Mouse (Mus musculus) thymus, postnatal 10 days (tissue): ENCODE results near the gene Cdrt4.

ENCODE experiments used
- DNase-seq, 2 experiments: peaks; one replicate each; pipeline ENCODE4 v3.0.0; 2021; ENCODE audit warnings: low spot score in 2 of 2

Gene Cdrt4

DNA sequence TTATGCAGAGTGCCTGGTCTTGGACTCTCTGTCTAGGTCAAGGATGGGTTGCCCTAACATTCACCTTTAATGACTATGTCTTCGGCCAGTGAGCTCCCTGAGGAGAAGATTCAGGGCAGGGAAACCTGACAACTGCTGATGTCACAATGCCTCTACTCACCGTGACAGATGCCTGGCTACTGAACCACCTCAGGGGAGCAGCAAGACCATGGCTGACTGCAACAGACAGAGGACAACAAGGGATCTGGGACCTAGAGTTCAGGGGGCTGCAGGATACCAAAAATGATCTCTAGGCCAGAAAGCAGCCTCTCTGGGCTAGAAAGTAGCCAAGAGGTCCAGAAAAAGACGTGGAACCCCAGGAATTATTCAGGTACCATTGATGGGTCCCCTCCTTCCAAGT, at the start of gene Cdrt4:
Gene Cdrt4, plus strand, starts transcription at position 182 of the 400 bp plus-strand sequence.
- DNase-seq = no peak

DNA sequence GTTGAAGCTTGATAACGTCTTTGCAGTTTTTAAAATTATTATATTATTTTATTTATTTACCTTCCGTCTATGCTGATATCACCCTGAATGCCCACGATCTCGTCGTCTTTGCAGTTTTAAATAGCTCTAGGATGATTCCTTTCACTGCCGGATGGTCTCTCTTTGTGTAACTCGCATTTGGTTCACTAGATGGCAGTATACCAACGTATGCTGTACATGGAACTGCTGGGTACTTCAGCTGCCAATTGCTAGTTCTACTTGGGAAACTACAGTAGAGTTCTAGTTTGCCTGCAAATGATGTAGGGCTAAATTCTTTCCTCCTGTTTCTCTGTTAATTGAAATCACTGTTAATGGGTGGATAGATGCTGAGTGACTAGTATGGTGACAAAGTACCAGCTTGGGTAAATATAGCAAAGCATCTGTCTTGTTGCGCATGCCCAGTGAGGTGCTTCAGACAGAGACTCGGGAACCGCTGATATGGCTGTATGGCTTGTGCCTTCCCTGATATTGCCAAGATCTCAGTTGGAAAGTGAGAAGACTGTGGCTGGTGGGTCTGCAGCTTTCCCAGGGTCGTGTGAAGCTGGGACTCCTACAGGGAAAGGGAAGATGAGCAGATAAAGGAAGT, 49.2 kb upstream of the Cdrt4 start:
- peak in 1 of 2 experiments; percentile 68 for DNase-seq

DNA sequence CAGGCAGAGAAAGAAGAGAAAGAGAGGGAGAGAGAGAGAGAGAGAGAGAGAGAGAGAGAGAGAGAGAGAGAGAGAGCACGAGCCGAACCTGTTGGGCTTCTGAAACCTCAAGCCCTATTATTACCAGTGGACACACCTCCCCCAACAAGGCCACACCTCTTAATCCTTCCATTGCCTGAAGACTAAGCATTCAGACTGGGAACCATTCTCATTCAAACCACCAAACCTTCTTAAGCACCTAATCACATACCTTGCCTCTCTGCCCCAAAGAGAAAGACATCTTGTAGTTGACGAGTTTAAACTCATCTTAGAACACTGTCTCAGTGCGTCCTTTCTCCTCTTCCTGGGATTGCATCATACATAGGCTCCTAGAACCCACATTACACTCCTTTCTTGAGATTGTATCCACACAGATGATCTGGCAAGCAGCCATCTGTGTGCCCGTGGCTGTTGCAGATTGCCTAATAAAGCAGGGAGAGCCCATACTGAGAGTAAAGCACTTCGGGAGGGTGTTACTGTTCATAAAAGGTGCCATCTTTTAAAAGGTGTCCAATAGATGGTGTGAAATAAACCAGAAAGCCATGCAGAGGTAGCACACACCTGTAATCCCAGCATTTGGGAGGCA, 47.0 kb upstream of the Cdrt4 start:
- DNase-seq = no peak

DNA sequence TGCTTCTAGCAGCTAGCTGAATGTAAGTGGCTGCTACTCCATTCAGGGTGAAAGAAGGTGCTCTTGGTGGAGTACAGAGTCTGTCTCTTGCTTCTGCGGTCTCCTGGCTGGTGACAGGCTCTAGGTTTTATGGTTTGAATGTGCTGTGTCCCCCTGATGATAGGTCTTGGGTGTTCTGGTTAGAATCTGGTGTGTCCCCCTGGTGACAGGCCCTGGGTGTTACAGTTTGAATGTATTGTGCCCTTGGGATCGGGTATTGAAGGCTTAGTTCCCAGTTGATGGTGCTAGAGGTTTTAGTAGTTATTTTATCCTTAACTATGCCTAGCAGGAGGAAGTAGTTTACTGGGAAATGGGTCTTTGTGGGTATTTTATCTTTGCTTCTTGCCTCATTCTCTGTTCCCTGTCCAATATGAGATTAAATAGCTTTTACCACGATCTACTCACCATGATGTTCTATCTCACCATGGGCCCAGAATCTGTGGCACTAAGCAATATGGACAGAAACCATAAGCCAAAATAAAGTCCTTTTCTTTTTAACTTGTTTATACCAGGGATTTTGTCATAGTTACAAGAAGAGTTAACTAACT, 41.2 kb upstream of the Cdrt4 start:
- peak in 1 of 2 experiments; percentile 29 for DNase-seq

DNA sequence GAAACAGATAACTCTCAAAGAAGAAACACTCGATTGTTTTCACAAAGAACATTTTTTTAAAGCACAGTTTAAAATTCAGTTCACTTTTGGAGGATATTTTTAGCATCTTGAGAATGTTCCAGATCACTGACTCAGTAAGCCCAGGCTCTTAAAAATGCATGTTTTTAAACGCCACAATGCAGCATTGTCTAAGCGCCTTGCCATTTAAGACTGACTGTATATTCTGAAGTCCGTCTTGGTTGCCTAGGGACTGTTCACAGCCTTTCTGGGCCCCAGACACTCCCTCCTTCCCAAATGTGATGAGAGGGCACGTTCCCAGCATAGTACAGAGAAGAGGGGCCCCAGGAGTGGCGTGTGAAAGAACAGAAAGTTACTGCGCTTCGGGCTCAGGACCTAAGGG, 39.6 kb upstream of the Cdrt4 start:
- no peak for DNase-seq

DNA sequence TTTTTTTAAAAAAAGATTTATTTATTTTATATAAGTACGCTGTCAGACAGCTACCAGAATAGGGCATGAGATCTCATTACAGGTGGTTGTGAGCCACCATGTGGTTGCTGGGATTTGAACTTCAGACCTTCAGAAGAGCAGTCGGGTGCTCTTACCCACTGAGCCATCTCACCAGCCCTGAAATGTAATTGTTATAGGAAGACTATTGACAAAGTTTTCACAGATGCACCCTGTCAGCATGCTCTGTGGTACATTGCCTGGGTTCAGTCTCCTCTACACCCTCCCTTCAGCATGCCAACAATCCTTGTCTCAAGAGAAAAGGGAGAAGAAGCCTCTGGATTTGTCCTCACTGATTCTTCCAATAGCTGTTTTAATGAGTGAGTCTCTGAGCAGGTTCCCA, 37.9 kb upstream of the Cdrt4 start:
- no peak for DNase-seq

DNA sequence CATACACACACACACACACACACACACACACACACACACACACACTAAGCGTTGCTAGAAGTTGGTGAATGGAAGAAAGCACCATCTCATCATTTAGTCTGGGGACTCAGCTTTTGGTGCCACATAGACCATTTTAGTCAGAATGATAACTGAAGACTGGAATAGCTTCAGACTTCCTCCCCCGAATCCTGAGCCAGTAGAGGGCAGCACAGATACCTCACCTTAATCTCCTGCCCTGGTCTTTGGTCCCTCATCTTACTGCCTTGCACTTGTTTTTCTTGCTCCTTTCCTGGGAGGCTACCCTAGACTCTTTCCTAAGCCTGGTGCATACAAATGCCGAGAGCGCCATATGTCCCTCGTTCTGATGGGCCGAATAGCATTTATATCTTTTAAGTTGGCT, 36.5 kb upstream of the Cdrt4 start:
- DNase-seq = peak in 1 of 2 experiments; percentile 38

DNA sequence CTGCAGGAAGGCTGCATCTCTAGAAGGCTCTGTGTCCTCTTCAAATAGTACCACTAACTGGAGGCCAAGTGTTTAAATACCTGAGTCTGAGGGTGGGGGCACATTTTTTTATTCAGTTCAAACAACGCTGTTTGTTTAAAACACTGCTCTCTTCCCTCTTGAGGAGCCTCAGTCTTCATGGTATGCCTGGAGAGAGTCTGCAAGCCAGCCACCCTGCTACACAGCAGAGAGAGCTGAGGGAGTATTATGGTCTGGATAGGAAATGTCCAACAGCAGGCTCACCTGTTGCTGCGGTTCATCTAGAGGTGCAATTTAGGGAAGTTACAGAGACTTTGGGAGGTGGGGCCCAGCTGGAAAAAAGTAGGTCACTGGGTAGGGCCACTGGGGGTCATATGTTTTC, 35.5 kb upstream of the Cdrt4 start:
- no peak for DNase-seq

DNA sequence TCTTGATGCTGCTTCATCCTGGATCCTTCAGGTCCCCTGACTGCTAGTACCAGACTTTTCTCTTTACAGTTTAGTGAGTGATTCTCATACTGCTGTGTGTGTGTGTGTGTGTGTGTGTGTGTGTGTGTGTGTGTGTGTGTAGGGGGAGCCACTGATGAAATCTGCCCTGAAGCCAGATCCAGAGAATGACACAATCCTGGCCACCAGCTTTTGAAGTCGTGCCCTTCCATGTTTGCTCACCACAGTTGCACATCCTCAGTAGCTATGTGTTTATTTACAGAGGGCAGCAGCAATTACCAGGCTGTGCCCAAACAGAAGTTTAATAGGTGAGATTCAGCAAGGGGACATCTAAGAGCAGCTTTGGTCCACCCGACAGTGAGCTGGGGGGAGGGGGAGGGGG, 34.2 kb upstream of the Cdrt4 start:
- DNase-seq = no peak

DNA sequence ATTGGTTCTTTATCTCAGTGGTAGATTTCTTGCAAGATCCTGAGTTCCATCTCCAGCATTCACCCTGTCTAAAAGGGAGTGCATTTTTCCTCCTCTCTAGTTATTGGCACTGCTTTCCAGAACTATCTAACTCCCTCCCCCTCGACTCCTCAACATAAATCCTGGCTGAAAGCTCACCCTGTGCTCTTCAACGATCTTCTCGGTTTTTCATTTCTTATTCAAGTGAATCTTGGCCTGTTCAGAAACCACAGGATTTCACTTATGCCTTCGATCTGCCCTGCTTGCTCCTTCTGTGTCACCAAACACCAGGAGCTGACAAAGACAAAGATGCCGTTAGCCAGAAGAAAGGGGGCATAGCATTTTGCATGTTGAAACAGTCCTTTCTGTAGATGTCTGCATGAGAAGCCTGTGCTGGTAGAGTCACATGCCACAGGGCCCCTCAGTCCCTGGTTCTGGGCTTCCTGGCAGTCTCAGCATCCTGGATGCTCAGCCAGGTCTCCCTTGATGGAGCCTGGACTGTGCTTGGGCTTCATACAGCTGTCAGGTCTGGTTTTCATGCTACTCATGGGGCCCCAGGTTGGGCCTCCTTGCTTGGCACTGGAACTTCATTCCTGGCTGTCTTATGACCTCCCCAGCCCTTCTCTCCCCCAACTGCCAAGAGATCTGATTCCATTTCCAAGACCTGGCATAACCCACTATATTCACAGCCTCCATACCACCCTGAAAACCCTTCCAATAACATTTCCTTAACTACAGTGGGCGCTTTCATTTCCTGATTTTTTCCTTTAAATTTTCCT, 30.8 kb upstream of the Cdrt4 start:
- no peak for DNase-seq

DNA sequence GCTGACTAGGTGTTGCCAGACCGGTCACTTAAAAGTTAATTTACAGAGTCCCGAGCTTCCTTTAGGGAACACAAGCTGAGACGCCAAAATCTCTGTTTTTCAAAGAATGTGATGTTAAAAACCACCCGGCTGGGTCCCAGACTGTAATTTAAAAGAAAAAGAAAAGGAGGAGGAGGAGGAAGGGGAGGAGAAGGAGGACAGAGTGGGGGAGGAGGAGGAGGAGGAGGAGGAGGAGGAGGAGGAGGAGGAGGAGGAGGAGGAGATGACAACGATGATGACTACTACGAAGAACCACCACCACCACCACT, 30.3 kb upstream of the Cdrt4 start:
- no peak for DNase-seq

DNA sequence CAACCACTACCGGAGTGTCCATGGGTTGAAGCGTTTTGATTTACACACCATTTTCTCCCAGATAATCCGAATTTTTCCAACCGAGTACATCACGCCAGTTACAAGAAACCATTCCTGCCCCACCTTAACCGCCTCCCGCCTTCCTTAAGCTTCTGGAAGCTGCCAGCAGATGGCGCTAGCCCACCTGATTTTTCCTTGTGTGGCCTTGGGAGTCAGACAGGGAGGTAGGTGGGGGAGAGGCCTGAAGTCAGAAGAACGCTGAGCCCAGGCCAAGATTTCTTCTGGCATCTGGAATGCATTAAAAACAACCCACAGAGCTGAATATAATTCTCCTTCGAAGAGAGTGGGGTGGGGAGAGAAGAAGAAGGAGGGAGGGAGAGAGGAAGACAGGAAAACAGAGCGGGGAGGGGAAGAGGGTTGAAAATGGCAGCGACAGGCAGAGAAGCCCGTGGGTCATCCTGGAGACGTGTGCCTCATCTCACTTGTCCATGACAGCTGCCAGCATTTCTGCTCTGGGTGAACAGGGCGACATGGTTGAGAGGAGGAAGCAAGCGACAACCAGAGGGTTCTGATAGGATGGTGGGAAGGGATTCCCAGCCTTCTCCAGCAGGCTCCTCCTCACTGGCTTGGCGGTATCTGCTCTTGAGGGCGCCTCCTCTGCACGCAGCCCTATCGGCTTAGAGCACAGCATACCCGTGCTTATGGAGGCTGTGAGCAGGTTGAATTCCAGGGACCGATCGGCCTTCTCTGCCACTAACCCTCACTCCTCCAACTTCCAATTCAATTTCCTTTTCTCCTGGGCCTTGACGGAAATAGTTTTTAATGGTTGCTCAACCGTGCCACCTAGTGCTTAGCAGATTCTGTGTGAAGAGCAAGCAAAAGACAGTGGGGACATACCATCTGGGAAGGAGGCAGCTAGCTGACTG, 29.7 kb upstream of the Cdrt4 start:
- DNase-seq = peak; percentile 9 to 54

DNA sequence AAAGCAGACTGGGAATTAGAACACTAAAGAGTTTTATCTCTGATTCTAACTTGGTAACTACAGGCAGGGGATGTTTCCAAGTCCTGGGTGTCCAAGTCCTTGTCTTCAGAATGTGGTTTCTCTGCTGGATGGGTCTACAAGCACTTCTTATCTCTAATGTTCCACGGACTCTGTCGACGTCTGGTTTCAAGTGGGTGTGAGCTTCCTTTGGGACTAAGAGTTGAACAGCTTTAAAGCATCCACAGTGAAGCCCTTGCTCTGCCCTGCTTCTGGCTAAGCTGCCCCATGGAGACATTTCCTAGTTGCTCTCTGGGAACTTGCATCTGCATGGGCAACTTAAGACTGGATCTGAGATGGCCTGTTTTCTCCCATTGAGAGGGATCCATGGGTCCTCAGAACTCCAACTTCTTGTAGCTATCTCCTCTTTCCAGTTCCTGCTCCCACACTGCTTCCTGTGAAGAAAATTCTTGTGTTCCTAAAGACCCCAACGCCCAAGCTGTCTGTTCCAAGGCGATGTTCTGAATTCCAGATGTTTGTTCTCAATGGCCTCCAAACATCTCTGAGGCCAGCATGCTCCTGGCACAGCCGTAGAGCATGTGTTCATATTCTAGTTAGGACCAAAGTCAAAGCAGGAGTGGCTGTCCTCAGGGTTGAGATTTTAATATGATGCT, 26.8 kb upstream of the Cdrt4 start:
- DNase-seq = no peak

DNA sequence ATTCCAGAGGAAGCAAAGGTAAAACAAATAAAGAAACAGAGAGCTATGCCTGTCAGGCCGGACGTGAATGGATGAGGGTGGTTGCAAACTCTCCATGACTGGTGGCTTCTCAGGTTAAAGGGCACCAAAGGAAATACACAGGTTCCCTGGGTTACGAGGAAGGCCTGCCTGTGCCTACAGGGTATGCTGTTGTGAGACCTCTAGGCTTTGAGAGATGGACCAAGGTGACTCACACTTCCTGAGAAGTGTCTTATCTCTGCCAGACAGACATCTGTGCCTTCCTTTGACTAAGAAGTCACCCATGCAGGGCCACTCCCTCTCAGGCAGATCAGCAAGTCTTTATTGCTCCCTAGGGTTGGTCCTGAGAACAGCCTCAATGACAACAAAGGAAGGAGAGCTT, 21.2 kb upstream of the Cdrt4 start:
- no peak for DNase-seq

DNA sequence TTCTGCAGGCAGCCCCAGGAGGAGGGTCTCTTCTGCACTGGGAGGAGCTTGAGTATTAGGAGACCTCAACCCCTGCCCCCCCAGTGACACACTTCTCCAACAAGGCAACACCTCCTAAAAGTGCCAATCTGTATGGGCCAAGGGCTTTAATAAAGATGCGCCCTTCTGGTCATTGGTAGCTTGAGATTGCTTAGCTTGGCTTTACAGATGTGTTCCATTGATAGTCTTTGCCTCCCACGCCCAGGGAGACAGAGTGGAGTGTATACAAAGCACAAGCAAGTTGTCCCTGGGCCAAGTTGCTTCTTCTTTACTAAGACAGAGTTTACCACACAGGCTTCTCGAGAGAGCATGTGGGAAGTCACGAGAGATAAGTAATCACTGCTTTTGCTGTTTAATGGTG, 20.4 kb upstream of the Cdrt4 start:
- DNase-seq = no peak

DNA sequence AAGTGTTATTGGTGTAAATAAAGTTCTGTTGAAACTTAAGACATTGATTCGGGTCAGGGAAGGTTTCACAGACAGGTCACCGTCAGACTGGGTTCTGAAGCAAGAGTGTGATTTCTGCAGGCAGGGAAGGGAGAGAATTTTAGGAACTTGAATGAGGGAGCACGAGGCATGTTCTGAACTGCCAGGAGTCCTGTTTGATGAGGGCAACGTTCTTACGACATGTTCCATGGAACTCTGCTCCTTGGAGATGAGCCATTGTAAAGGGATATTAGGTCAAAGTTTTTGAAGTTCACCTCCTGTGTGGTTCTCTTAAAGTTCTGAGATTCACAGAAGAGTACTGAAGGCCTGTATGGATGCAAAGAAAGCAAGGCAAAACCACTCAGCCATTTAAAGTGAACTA, 19.9 kb upstream of the Cdrt4 start:
- no peak for DNase-seq

DNA sequence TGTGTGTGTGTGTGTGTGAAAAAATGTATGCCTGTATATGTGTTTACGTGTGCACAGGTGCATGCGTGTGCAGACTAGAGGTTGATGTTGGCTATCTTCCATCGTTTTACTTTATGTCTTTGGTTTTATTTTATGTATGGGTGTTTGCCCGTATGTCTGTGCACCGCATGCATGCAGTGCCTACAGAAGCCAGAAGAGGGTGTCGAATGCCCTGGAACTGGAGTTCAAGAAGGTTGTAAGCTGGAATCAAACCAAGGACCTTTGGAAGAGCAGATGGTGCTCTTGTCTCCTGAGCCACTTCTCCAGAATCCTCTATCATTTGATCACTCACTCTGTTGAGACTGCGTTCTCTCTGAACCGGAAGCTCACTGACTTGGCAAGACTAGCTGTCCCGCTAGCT, 17.9 kb upstream of the Cdrt4 start:
- no peak for DNase-seq

DNA sequence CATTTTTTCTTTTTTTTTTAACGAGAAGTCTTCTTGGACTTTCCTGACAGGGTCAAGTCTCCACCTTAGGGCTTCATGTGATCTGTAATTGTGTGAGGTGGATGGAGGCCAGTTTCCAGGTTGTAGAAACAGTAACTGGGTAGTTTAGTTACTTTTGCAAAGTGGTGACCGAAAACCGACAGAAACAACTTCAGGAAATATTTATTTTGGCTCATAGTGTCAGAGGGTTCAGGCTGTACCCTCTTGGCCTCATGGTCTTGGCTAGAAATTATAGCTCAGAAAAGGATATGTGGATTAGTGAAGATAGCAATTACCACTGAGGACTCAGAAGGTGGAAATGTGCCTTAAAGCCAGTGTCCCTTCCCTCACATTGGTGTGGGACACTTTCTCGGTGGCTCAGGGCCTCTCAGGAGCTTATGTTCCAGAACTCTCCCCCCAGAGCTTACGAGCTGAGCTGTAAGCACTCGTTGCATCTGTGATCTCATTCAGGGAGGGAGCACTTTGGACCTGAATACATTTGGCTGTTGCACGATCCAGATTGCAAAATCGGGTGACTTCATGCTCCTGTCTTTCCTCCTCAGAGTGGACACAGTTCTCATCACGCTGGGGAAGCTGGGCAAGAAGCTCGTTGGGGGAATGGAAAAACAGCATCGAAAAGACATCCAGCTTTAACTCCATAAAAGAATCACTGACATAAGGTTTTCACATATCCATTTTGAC, 16.0 kb upstream of the Cdrt4 start:
- no peak for DNase-seq

DNA sequence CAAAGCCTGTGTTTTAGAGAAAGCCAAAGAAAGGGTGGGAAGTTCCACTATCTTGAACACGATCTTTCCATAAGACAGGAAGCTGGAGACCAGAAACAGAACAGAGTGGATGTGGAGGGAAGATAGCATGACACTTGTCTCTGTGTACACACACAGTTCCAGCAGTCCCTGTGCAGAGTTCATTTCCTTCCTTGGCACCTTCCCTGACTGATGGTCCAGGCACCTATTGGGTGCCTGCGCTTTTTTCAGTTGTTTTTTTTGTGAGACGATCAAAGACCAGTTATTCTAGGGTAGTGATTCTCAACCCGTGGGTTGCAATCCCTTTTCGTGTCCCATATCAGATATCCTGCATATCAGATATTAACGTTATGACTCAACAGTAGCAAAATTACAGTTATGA, 13.0 kb upstream of the Cdrt4 start:
- DNase-seq = no peak

DNA sequence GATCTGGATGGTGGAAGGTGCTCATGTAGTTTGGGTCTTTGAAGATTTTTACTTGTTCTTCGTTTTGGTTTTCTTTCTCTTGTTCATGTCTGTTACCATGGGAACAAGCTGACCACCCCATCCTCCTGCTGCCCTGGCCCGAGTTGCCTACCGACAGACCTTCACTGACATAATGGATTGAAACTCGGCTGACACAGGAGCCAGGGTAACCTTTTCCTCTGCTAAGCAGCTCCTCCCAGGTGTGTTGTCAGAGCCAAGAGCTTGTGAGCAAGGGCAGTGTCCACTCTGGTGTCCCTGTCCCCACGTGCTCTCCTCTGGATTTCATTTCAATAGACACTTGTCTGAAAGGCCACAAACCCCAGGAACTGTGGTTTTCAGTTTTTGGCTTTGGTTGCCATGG, 12.1 kb upstream of the Cdrt4 start:
- DNase-seq = no peak

DNA sequence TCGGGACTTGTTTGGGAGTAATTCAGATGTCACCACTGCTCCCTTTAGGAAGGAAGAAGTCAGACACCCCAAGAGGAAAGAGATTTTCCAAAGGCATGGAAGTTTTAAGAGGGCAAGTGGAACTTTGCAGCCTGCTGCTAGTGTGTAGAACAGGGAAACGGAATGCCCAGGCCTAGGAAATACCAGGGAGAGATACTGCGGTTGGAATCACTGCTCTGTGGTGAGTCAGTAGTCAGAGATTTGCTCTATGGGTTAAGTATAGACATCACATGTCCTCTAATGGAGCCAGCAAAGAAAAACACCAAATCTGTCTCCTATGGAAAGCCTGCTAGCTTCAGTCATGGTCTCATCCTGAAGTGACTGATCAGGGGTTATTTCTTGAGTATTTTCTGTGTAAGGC, 10.8 kb upstream of the Cdrt4 start:
- DNase-seq = no peak
